Mouse (Mus musculus) liver, embryonic 14 days (tissue): ENCODE data around the gene Foxa3. TPM values are rescaled to one million over a fixed set of nuclear protein-coding genes. Genes with fewer than 3 reads are reported as not detected.

ENCODE experiments used
- polyA plus RNA-seq: library from polyadenylated mRNA; depleted of rRNA; stranded (reverse); fragments of >200 nt; gene quantifications from 2 replicates; pipeline ENCODE4 v1.2.3, GENCODE M21; 2012; rRNA removed

The Foxa3 gene
- 11.8 and 13.7 TPM in 2 replicates for polyA plus RNA-seq

DNA sequence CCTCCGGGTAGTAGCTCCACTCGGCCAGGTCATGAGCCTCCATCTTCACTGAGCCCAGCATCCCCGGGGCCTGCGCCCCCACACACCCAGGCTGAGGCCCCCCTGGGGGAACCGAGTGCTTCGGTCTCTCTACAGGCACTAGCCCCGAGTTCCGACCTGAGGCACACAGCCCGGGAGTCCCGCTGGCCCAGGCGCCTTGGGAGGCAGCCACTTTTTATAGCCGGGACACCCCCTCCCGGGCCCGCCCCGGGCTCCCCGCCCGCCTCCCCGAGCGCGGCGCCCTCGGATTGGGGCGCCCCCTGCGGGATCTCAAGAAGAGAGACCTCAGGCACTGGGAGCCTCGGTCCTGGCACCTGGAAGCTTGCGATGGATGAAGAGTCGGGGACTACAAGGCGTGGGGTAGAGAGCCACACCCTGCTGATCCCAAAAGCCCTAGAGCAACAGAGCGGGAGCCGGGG is at the start of gene Foxa3:
Gene Foxa3, minus strand, starts transcription at position 182 of the 458 bp plus-strand sequence.

DNA sequence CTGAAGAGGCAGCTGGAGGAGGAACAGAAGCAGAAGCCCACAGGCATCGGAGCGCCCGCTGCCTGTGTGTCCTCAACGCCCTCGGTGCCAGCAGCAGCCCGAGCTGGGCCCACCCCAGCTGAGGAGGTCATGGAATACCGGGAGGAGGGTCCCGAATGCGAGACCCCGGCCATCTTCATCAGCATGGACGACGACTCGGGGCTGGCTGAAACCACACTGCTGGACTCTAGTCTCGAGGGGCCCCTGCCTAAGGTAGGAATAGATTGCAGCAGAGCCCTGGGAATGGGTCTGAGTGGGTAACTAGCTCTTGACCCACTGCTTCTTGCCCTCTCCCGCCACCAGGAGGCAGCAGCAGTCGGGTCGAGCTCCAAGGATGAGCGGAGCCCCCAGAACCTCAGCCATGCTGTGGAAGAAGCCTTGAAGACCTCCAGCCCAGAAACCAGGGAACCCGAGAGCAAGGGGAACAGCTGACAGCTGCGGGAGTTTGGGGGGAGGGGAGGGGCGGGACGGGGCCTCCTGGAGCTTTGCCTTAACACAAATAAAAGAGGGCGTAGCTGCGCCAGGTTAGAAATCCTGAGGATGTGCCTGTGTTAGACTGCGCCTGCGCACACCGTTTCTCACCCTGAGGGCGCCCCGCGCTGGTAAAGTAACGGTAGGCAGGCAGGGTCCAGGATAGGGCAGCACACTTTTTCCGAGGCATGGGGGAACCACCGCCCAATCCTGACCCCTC is 30.9 kb upstream of the Foxa3 start, which contains the start of gene Rsph6a:
Gene Rsph6a, plus strand, starts transcription at position 644 of the 730 bp plus-strand sequence.

DNA sequence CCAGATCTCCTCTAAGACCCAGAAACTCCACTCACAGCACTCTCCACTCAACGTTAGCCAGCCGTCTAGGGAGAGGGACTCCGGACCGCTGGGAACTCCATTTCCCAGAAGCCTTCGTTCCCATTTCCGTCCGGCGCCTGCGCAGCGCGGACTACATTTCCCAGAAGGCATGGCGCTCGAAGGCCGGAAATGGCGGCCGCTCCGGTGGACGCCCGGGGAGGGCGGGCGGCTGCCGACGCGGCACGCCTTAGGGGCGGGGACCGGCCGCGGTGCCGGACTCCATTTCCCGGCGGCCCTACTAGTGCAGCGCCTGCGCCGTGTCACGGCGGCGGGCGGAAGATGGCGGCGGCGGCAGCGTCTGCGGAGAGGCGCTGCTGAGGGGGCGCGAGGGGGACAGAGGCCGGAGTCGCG is 763 bp upstream of the Foxa3 start, which contains the start of gene Sympk:
Gene Sympk, plus strand, starts transcription at position 282 of the 411 bp plus-strand sequence.

DNA sequence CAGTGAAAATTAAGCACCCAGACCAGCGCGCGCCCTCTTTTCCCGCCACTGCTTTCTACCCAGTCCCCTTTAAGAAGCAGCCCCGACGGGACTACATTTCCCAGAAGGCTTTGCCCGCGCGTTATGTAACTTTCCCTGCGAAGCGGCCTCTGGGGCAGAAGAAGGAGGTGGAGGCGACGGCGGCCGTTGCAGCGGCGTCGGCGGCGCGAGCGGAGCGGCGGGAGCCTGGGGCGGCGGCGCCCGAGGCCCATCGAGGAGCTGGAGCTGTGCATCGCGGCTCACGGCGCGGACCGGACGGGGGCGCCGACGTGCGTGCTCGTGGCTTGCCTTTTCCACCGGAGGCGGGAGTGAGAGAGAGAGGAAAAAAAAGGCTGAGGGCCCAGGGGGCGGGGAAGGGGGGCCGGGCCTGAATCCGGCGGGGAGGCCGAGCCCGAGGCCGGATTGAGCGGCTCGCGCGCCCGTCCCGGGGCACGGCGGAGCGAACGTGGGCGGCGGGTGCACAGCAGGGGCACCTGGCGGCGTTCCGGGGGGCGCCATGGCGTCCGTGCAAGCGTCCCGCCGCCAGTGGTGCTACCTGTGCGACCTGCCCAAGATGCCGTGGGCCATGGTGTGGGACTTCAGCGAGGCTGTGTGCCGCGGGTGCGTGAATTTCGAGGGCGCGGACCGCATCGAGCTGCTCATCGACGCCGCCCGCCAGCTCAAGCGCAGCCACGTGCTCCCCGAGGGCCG is 19.3 kb downstream of the Foxa3 start, which contains the start of gene Irf2bp1:
Gene Irf2bp1, plus strand, starts transcription at position 143 of the 729 bp plus-strand sequence.

DNA sequence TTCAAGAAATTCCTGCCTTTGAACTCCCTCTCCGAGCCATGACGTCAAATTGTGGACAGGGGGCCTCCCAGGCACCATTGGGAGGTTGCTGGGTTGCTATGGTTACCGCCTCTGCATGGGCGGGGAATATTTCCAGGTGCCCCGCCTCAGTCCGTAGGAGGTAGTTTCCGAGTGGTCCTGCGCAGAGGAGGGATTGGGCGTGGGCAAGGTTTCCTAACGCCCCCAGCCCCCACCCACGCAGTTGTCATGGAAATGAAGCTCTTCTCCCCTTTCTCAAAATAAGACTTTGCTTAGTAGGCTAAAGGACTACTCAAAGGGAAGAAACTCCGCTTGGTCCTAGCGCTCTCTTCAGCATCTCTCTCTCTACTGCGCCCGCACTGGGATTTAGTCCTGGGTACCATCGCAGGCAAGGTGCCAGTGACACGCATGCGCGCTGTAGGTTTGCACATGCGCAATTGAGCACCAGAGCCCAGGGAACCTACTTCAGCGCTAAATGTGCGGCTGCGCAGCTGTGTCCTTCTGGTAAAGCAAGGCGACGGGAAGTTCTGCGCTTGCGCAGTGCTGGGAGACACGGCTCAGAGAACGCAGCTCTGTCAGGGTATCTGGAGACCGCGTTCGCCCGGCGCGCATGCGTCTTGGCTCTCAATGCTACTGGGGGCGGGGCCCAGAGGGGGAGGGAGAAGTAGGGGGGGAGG is 32.6 kb downstream of the Foxa3 start, which contains the start of gene Mypop:
Gene Mypop, plus strand, starts transcription at position 645 of the 695 bp plus-strand sequence.

DNA sequence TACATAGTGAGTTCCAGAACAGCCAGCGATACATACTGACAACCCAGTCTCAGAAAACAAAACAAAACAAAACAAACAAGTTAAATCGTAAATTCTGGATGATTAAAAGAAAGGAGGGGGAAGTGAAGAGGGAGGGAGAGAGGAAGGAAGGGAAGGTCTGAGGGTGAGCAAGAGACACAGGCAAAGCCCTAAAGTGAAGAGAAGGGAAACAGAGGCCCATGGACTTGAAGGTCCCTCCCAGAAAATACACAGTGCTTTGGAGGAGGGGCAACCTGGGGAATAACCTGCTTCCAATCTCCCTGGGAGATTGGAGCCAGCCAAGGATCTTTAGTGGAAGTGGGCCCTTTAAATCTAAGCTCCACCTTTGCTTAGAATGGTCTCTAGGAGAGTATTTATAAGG is 36.2 kb downstream of the Foxa3 start, which contains the start of gene Nanos2:
Gene Nanos2, plus strand, starts transcription at position 301 of the 400 bp plus-strand sequence.

Other genes starting within 250 kb of the Foxa3 start
- 0.02 TPM in 1 of 2 replicates, not detected in the other for gene Psg19, start 225.0 kb downstream of the Foxa3 start, polyA plus RNA-seq
- 0.02 and 0.06 TPM in 2 replicates for gene Psg17, start 201.9 kb downstream of the Foxa3 start, polyA plus RNA-seq
- 0.19 and 0.20 TPM in 2 replicates for gene Mill2, start 183.6 kb downstream of the Foxa3 start, polyA plus RNA-seq
- gene Pglyrp1, start 152.2 kb downstream of the Foxa3 start, polyA plus RNA-seq: 7.8 and 13.9 TPM in 2 replicates
- 9.2 and 9.6 TPM in 2 replicates for gene Ccdc61, start 113.1 kb downstream of the Foxa3 start, polyA plus RNA-seq
- 0.10 and 0.13 TPM in 2 replicates for gene Nova2, start 97.7 kb downstream of the Foxa3 start, polyA plus RNA-seq
- not detected in 2 replicates for gene Nanos2, start 36.1 kb downstream of the Foxa3 start, polyA plus RNA-seq
- gene Mypop, start 32.3 kb downstream of the Foxa3 start, polyA plus RNA-seq: 0.16 and 0.21 TPM in 2 replicates
- gene Irf2bp1, start 19.5 kb downstream of the Foxa3 start, polyA plus RNA-seq: 6.5 and 6.7 TPM in 2 replicates
- 22.5 and 27.5 TPM in 2 replicates for gene Sympk, start 839 bp upstream of the Foxa3 start, polyA plus RNA-seq
- gene Rsph6a, start 31.2 kb upstream of the Foxa3 start, polyA plus RNA-seq: not detected in 2 replicates
- gene Dmwd, start 52.7 kb upstream of the Foxa3 start, polyA plus RNA-seq: 15.6 and 16.4 TPM in 2 replicates
- 14.9 and 19.8 TPM in 2 replicates for gene Dmpk, start 60.3 kb upstream of the Foxa3 start, polyA plus RNA-seq
- 2.7 and 2.9 TPM in 2 replicates for gene Six5, start 71.1 kb upstream of the Foxa3 start, polyA plus RNA-seq
- 0.15 and 0.22 TPM in 2 replicates for gene Gm4969, start 94.8 kb upstream of the Foxa3 start, polyA plus RNA-seq
- 2.0 and 2.3 TPM in 2 replicates for gene Fbxo46, start 96.3 kb upstream of the Foxa3 start, polyA plus RNA-seq
- 2.0 and 2.1 TPM in 2 replicates for gene Qpctl, start 125.8 kb upstream of the Foxa3 start, polyA plus RNA-seq
- gene Snrpd2, start 126.2 kb upstream of the Foxa3 start, polyA plus RNA-seq: 71.6 and 72.1 TPM in 2 replicates
- 0.14 and 0.16 TPM in 2 replicates for gene Gipr, start 142.6 kb upstream of the Foxa3 start, polyA plus RNA-seq
- gene Eml2, start 152.9 kb upstream of the Foxa3 start, polyA plus RNA-seq: 6.7 and 7.0 TPM in 2 replicates
- gene Gpr4, start 189.0 kb upstream of the Foxa3 start, polyA plus RNA-seq: 0.33 TPM in 2 replicates
- 8.3 and 8.6 TPM in 2 replicates for gene Opa3, start 204.8 kb upstream of the Foxa3 start, polyA plus RNA-seq
- gene Vasp, start 248.3 kb upstream of the Foxa3 start, polyA plus RNA-seq: 35.5 and 39.5 TPM in 2 replicates